Mouse (Mus musculus): ENCODE results near the gene Kpna3. TPM values are rescaled to one million over a fixed set of nuclear protein-coding genes. Genes with fewer than 3 reads are reported as not detected.
A peak's percentile ranks its signal among the peaks of the same experiment; 100 is the strongest.
"Not testable (repeated sequence)": the region's sequence is repeated elsewhere in the genome, so short reads cannot be mapped to it uniquely, and the experiment has no call there.

Gene Kpna3
- total RNA-seq (2022), result 10 to 100 TPM; 51.4 to 63.7 (median 59.9) TPM

GRCm38 (mm10) chr14:61439661-61440559, at the start of gene Kpna3:
Kpna3 (minus strand) TSS chr14:61439874.
- DNase-seq (ENCODE audit: low spot score), result peak; percentile 95

- no peak for DNase-seq (ENCODE audit: low spot score)
Observed at GRCm38 (mm10) chr14:61460365-61460764, 20.7 kb upstream of the Kpna3 start.

GRCm38 (mm10) chr14:61457468-61457867, 17.8 kb upstream of the Kpna3 start:
- no peak for DNase-seq (ENCODE audit: low spot score)

GRCm38 (mm10) chr14:61455571-61455970, 15.9 kb upstream of the Kpna3 start:
- DNase-seq (ENCODE audit: low spot score), result no peak

GRCm38 (mm10) chr14:61453032-61453431, 13.4 kb upstream of the Kpna3 start:
- DNase-seq (ENCODE audit: low spot score), result no peak

- DNase-seq (ENCODE audit: low spot score), result peak; percentile 68
Observed at GRCm38 (mm10) chr14:61452481-61452880, 12.8 kb upstream of the Kpna3 start.

- peak; percentile 26 for DNase-seq (ENCODE audit: low spot score)
Observed at GRCm38 (mm10) chr14:61447775-61448174, 8.1 kb upstream of the Kpna3 start.

- DNase-seq (ENCODE audit: low spot score), result peak; percentile 19
Observed at GRCm38 (mm10) chr14:61439141-61439660, 473 bp downstream of the Kpna3 start.

- peak; percentile 21 for DNase-seq (ENCODE audit: low spot score)
Observed at GRCm38 (mm10) chr14:61438171-61438945, 1.3 kb downstream of the Kpna3 start.

GRCm38 (mm10) chr14:61436866-61437265, 2.8 kb downstream of the Kpna3 start:
- DNase-seq (ENCODE audit: low spot score), result no peak

GRCm38 (mm10) chr14:61428126-61428787, 11.4 kb downstream of the Kpna3 start:
- DNase-seq (ENCODE audit: low spot score), result no peak

GRCm38 (mm10) chr14:61427095-61427494, 12.6 kb downstream of the Kpna3 start:
- not testable (repeated sequence) for DNase-seq (ENCODE audit: low spot score)

GRCm38 (mm10) chr14:61425080-61425665, 14.5 kb downstream of the Kpna3 start:
- no peak for DNase-seq (ENCODE audit: low spot score)

GRCm38 (mm10) chr14:61415719-61416118, 24.0 kb downstream of the Kpna3 start:
- DNase-seq (ENCODE audit: low spot score), result no peak

GRCm38 (mm10) chr14:61415311-61415710, 24.4 kb downstream of the Kpna3 start:
- no peak for DNase-seq (ENCODE audit: low spot score)

GRCm38 (mm10) chr14:61414808-61415207, 24.9 kb downstream of the Kpna3 start:
- no peak for DNase-seq (ENCODE audit: low spot score)

GRCm38 (mm10) chr14:61414199-61414598, 25.5 kb downstream of the Kpna3 start:
- no peak for DNase-seq (ENCODE audit: low spot score)

GRCm38 (mm10) chr14:61413686-61414085, 26.0 kb downstream of the Kpna3 start:
- no peak for DNase-seq (ENCODE audit: low spot score)

GRCm38 (mm10) chr14:61410020-61410419, 29.7 kb downstream of the Kpna3 start:
- DNase-seq (ENCODE audit: low spot score), result no peak

GRCm38 (mm10) chr14:61407055-61407454, 32.6 kb downstream of the Kpna3 start:
- no peak for DNase-seq (ENCODE audit: low spot score)

- DNase-seq (ENCODE audit: low spot score), result no peak
Observed at GRCm38 (mm10) chr14:61405761-61406160, 33.9 kb downstream of the Kpna3 start.
